ENCODE assay signal across 14 mouse cellular contexts in genomic region chr11:56307051-56307450, GRCm38 (mm10).
DNase-seq lines count a peak whose midpoint lies in the region; TF ChIP-seq lines count a peak whose summit lies in the region.
"Had no signal": no experiment of that assay in that cellular context is flagged by ENCODE, and none has a peak within 500 bp of the region (broad histone marks: within the 10 kb centered on the region; RNA-seq: fewer than 3 reads in every experiment).

No protein-coding gene starts in this region.

- TF ChIP-seq CTCF in layer of hippocampus, adult 2 months (conservative IDR thresholded peaks at IDR 0.05) = peak; percentile 59

- H3K4me3 ChIP-seq in layer of hippocampus, adult 2 months = no peak overlapping the region
- H3K4me3 ChIP-seq: forebrain, embryonic 10.5 days; gastrocnemius, adult 2 months; hindbrain, embryonic 13.5 days had no signal

- no peak overlapping the region for H3K27ac ChIP-seq in layer of hippocampus, adult 2 months
- H3K27ac ChIP-seq: forebrain, embryonic 10.5 days; gastrocnemius, adult 2 months; hindbrain, embryonic 13.5 days had no signal

- peak; percentile 4 for DNase-seq in adrenal gland, postnatal 10 days
- DNase-seq in adrenal gland, adult (ENCODE audit: inconsistent age in 2 of 2, low spot score in 1 of 2) = no peak
- no peak for DNase-seq in layer of hippocampus, adult 2 months (ENCODE audit: low spot score in 2 of 2)
- no peak for DNase-seq in layer of hippocampus, postnatal 25 days (ENCODE audit: extremely low spot score in 1 of 2, low spot score in 1 of 2)
- peak; percentile 35 for DNase-seq in 3T3-L1 (ENCODE audit: low read depth, low spot score)
- DNase-seq in ZHBTc4 (ENCODE audit: low read depth, low spot score) = peak; percentile 41
- DNase-seq in cerebellum, postnatal 36 days = no peak
- no peak for DNase-seq in Muller cell, postnatal 12 days (ENCODE audit: inconsistent ontology term)
- DNase-seq: cerebellum, adult 18-20 months; gastrocnemius, adult 2 months; layer of hippocampus, postnatal 36 days; lung, postnatal 14 days had no signal

Comparison
In these comparisons a context has a peak if more than half of its experiments do, and no peak if none do; other contexts are left out.
1. DNase-seq: peak in adrenal gland, postnatal 10 days (single experiment), 3T3-L1 (single experiment) and ZHBTc4 (single experiment); none in adrenal gland, adult (0 of 2), layer of hippocampus, adult 2 months (0 of 2), layer of hippocampus, postnatal 25 days (0 of 2), cerebellum, postnatal 36 days (0 of 2) and Muller cell, postnatal 12 days (single experiment).